25 mouse cellular contexts compared by ENCODE assay signal in genomic region chr19:5538786-5539185, GRCm38 (mm10). TPM values are rescaled to one million over a fixed set of nuclear protein-coding genes. Genes with fewer than 3 reads are reported as not detected.
A peak's percentile ranks its signal among the peaks of the same experiment; 100 is the strongest.
DNase-seq lines count a peak whose midpoint lies in the region; ATAC-seq lines count a peak whose summit lies in the region.
"Had no signal": no experiment of that assay in that cellular context is flagged by ENCODE, and none has a peak within 500 bp of the region (broad histone marks: within the 10 kb centered on the region; RNA-seq: fewer than 3 reads in every experiment).

No protein-coding gene starts in this region.

- H3K4me1 ChIP-seq in embryonic facial prominence, embryonic 13.5 days = 0 out of 2 replicates have a peak, but pooled peaks cover 5% of the 10 kb centered on the region
- no peaks in the 10 kb centered on the region for H3K4me1 ChIP-seq in embryonic facial prominence, embryonic 10.5 days
- no peaks in the 10 kb centered on the region for H3K4me1 ChIP-seq in midbrain, embryonic 14.5 days (ENCODE audit: control insufficient read depth, insufficient read depth, low read length)
- H3K4me1 ChIP-seq in midbrain, embryonic 13.5 days (replicated peaks) = no peaks in the 10 kb centered on the region
- no peaks in the 10 kb centered on the region for H3K4me1 ChIP-seq in stomach, embryonic 16.5 days (ENCODE audit: control insufficient read depth, insufficient read depth, low read length)
- H3K4me1 ChIP-seq: forebrain, embryonic 15.5 days; heart, embryonic 10.5 days; hindbrain, embryonic 12.5 days had no signal

- WGBS in embryonic facial prominence, embryonic 13.5 days = 54% methylated on average over 8 of the region's 8 CpGs
- WGBS in embryonic facial prominence, embryonic 10.5 days = 65% methylated on average over 8 of the region's 8 CpGs
- WGBS in midbrain, embryonic 14.5 days = 64% methylated on average over 8 of the region's 8 CpGs
- WGBS in midbrain, embryonic 13.5 days = 66% methylated on average over 8 of the region's 8 CpGs
- WGBS in stomach, embryonic 16.5 days = 77% methylated on average over 8 of the region's 8 CpGs

- ATAC-seq in embryonic facial prominence, embryonic 13.5 days (ENCODE audit: insufficient number of reproducible peaks, insufficient read depth, low FRiP score, low TSS enrichment, low read depth) = no peak
- no peak for ATAC-seq in midbrain, embryonic 14.5 days (ENCODE audit: low FRiP score, low TSS enrichment)
- ATAC-seq in midbrain, embryonic 13.5 days = no peak
- no peak for ATAC-seq in stomach, embryonic 16.5 days (ENCODE audit: insufficient read depth, low FRiP score)
- ATAC-seq: CD4-positive, CD25-positive, alpha-beta regulatory T cell, adult 4 months; forebrain, embryonic 15.5 days; hindbrain, embryonic 16.5 days; inflammation-experienced regulatory T-cells, adult 6 months had no signal

- no peak overlapping the region for H3K4me3 ChIP-seq in embryonic facial prominence, embryonic 13.5 days
- no peak overlapping the region for H3K4me3 ChIP-seq in embryonic facial prominence, embryonic 10.5 days
- no peak overlapping the region for H3K4me3 ChIP-seq in midbrain, embryonic 14.5 days (replicated peaks; ENCODE audit: low read depth, low read length)
- H3K4me3 ChIP-seq in midbrain, embryonic 13.5 days (replicated peaks) = no peak overlapping the region
- no peak overlapping the region for H3K4me3 ChIP-seq in stomach, embryonic 16.5 days (replicated peaks; ENCODE audit: low read length)
- H3K4me3 ChIP-seq: forebrain, embryonic 15.5 days; heart, embryonic 10.5 days; hindbrain, embryonic 12.5 days had no signal

- no peaks in the 10 kb centered on the region for H3K27me3 ChIP-seq in embryonic facial prominence, embryonic 13.5 days
- peaks cover 13% of the 10 kb centered on the region for H3K27me3 ChIP-seq in embryonic facial prominence, embryonic 10.5 days (replicated peaks; ENCODE audit: low read depth, poor library complexity, severe bottlenecking)
- H3K27me3 ChIP-seq in midbrain, embryonic 14.5 days (ENCODE audit: control insufficient read depth, insufficient read depth, low read length) = no peaks in the 10 kb centered on the region
- H3K27me3 ChIP-seq in midbrain, embryonic 13.5 days = no peaks in the 10 kb centered on the region
- H3K27me3 ChIP-seq in stomach, embryonic 16.5 days (ENCODE audit: control insufficient read depth, insufficient read depth, low read length) = no peaks in the 10 kb centered on the region
- H3K27me3 ChIP-seq: forebrain, embryonic 15.5 days had no signal

- no peak overlapping the region for H3K4me2 ChIP-seq in embryonic facial prominence, embryonic 13.5 days
- no peak overlapping the region for H3K4me2 ChIP-seq in midbrain, embryonic 14.5 days (ENCODE audit: low read length)
- no peak overlapping the region for H3K4me2 ChIP-seq in midbrain, embryonic 13.5 days (replicated peaks)
- H3K4me2 ChIP-seq in stomach, embryonic 16.5 days (ENCODE audit: low read depth, low read length) = no peak overlapping the region
- H3K4me2 ChIP-seq: forebrain, embryonic 15.5 days; hindbrain, embryonic 12.5 days had no signal

- 0 out of 2 replicates have a peak overlapping the region, but pooled peaks have one; percentile 28 for H3K9ac ChIP-seq in embryonic facial prominence, embryonic 13.5 days
- 0 out of 2 replicates have a peak overlapping the region, but pooled peaks have one; percentile 2 for H3K9ac ChIP-seq in midbrain, embryonic 14.5 days (replicated peaks; ENCODE audit: low read length)
- no peak overlapping the region for H3K9ac ChIP-seq in midbrain, embryonic 13.5 days (replicated peaks)
- H3K9ac ChIP-seq in stomach, embryonic 16.5 days (ENCODE audit: low read length) = 0 out of 2 replicates have a peak overlapping the region, but pooled peaks have one; percentile 13
- H3K9ac ChIP-seq: forebrain, embryonic 15.5 days; hindbrain, embryonic 12.5 days had no signal

- no peak for DNase-seq in embryonic facial prominence, embryonic 10.5 days (ENCODE audit: low spot score)
- DNase-seq in midbrain, embryonic 14.5 days = no peak
- no peak for DNase-seq in cerebellum, postnatal 25 days
- DNase-seq in heart, adult 8-10 months (ENCODE audit: low spot score) = no peak
- DNase-seq: adrenal gland, postnatal 10 days; B cell, adult 2 months; cerebellum, adult 11 months; cerebellum, adult 8-10 months; cerebellum, postnatal 14 days; gastrocnemius, postnatal 36 days; heart, adult 11 months; heart, postnatal 10 days; heart, postnatal 4 days had no signal

- H3K27ac ChIP-seq in embryonic facial prominence, embryonic 13.5 days = peak overlapping the region; percentile 7; the same call in 1 of the 2 replicates
- no peak overlapping the region for H3K27ac ChIP-seq in embryonic facial prominence, embryonic 10.5 days (replicated peaks)
- no peak overlapping the region for H3K27ac ChIP-seq in midbrain, embryonic 14.5 days (replicated peaks; ENCODE audit: low read depth, low read length)
- H3K27ac ChIP-seq in midbrain, embryonic 13.5 days = no peak overlapping the region
- H3K27ac ChIP-seq in stomach, embryonic 16.5 days (ENCODE audit: low read length) = peak overlapping the region; percentile 17; the same call in 1 of the 2 replicates
- H3K27ac ChIP-seq: forebrain, embryonic 15.5 days; heart, embryonic 10.5 days; hindbrain, embryonic 12.5 days had no signal

- H3K9me3 ChIP-seq in embryonic facial prominence, embryonic 13.5 days = no peaks in the 10 kb centered on the region
- H3K9me3 ChIP-seq in embryonic facial prominence, embryonic 10.5 days = no peaks in the 10 kb centered on the region
- no peaks in the 10 kb centered on the region for H3K9me3 ChIP-seq in midbrain, embryonic 14.5 days (ENCODE audit: control insufficient read depth, low read length)
- no peaks in the 10 kb centered on the region for H3K9me3 ChIP-seq in midbrain, embryonic 13.5 days
- no peaks in the 10 kb centered on the region for H3K9me3 ChIP-seq in stomach, embryonic 16.5 days (replicated peaks; ENCODE audit: control insufficient read depth, low read length)
- H3K9me3 ChIP-seq: forebrain, embryonic 15.5 days; heart, embryonic 10.5 days; hindbrain, embryonic 12.5 days had no signal

- H3K36me3 ChIP-seq in embryonic facial prominence, embryonic 13.5 days = no peaks in the 10 kb centered on the region
- no peaks in the 10 kb centered on the region for H3K36me3 ChIP-seq in embryonic facial prominence, embryonic 10.5 days (replicated peaks)
- no peaks in the 10 kb centered on the region for H3K36me3 ChIP-seq in midbrain, embryonic 14.5 days (ENCODE audit: control insufficient read depth, insufficient read depth, low read length)
- H3K36me3 ChIP-seq in midbrain, embryonic 13.5 days = no peaks in the 10 kb centered on the region
- H3K36me3 ChIP-seq in stomach, embryonic 16.5 days (ENCODE audit: control insufficient read depth, insufficient read depth, low read length) = no peaks in the 10 kb centered on the region
- H3K36me3 ChIP-seq: forebrain, embryonic 15.5 days; heart, embryonic 10.5 days; hindbrain, embryonic 12.5 days had no signal

RNA-seq across cellular contexts. Expression of gene Ovol1, which starts 21.7 kb away (rescaled TPM):
- polyA plus RNA-seq in embryonic facial prominence, embryonic 13.5 days (2015; fragmentation: Nextera tagmentation; extraction: Ambion mirVana) = 5.8 and 6.4 TPM in 2 replicates
- 0.83 and 1.3 TPM in 2 replicates for polyA plus RNA-seq in embryonic facial prominence, embryonic 10.5 days (2016; fragmentation: Nextera tagmentation; extraction: Ambion mirVana)
- polyA plus RNA-seq in midbrain, embryonic 14.5 days (2014; fragmentation: Nextera tagmentation; extraction: Ambion mirVana) = not detected in 2 replicates
- 0.14 TPM in 1 of 2 replicates, not detected in the other for polyA plus RNA-seq in midbrain, embryonic 13.5 days (2015; fragmentation: Nextera tagmentation; extraction: Ambion mirVana)
- 21.5 and 29.5 TPM in 2 replicates for polyA plus RNA-seq in stomach, embryonic 16.5 days (2015; fragmentation: Nextera tagmentation; extraction: Ambion mirVana)
- total RNA-seq in heart, adult 8-10 months (2022) = not detected
- total RNA-seq: adrenal gland, postnatal 10 days; gastrocnemius, adult 8-10 months; gastrocnemius, postnatal 36 days; heart, postnatal 10 days; heart, postnatal 4 days had no signal
- polyA plus RNA-seq: CD4-positive, CD25-positive, alpha-beta regulatory T cell, adult 4 months; forebrain, embryonic 15.5 days; heart, embryonic 14.5 days; inflammation-experienced regulatory T-cells, adult 6 months had no signal

RNA-seq across cellular contexts. Expression of gene Snx32, which starts 28.4 kb away (rescaled TPM):
- 9.7 and 11.7 TPM in 2 replicates for polyA plus RNA-seq in embryonic facial prominence, embryonic 13.5 days (2015; fragmentation: Nextera tagmentation; extraction: Ambion mirVana)
- polyA plus RNA-seq in embryonic facial prominence, embryonic 10.5 days (2016; fragmentation: Nextera tagmentation; extraction: Ambion mirVana) = 6.3 and 8.4 TPM in 2 replicates
- 89.8 and 98.4 TPM in 2 replicates for polyA plus RNA-seq in midbrain, embryonic 14.5 days (2014; fragmentation: Nextera tagmentation; extraction: Ambion mirVana)
- 70.4 and 73.6 TPM in 2 replicates for polyA plus RNA-seq in midbrain, embryonic 13.5 days (2015; fragmentation: Nextera tagmentation; extraction: Ambion mirVana)
- polyA plus RNA-seq in stomach, embryonic 16.5 days (2015; fragmentation: Nextera tagmentation; extraction: Ambion mirVana) = 9.5 and 10.8 TPM in 2 replicates
- total RNA-seq in heart, adult 8-10 months (2022) = 1 to 10 TPM; 3.7 to 6.5 (median 6.0) TPM

RNA-seq across cellular contexts. Expression of gene Ap5b1, which starts 29.0 kb away (rescaled TPM):
- 3.1 and 3.3 TPM in 2 replicates for polyA plus RNA-seq in embryonic facial prominence, embryonic 13.5 days (2015; fragmentation: Nextera tagmentation; extraction: Ambion mirVana)
- polyA plus RNA-seq in embryonic facial prominence, embryonic 10.5 days (2016; fragmentation: Nextera tagmentation; extraction: Ambion mirVana) = 2.1 and 2.6 TPM in 2 replicates
- 1.6 and 2.8 TPM in 2 replicates for polyA plus RNA-seq in midbrain, embryonic 14.5 days (2014; fragmentation: Nextera tagmentation; extraction: Ambion mirVana)
- polyA plus RNA-seq in midbrain, embryonic 13.5 days (2015; fragmentation: Nextera tagmentation; extraction: Ambion mirVana) = 2.0 and 2.3 TPM in 2 replicates
- polyA plus RNA-seq in stomach, embryonic 16.5 days (2015; fragmentation: Nextera tagmentation; extraction: Ambion mirVana) = 7.4 and 7.8 TPM in 2 replicates
- 1 to 10 TPM; 2.3 to 3.2 (median 2.7) TPM for total RNA-seq in heart, adult 8-10 months (2022)

RNA-seq across cellular contexts. Expression of gene 1700020D05Rik, which starts 35.2 kb away (rescaled TPM):
- not detected in 2 replicates for polyA plus RNA-seq in embryonic facial prominence, embryonic 13.5 days (2015; fragmentation: Nextera tagmentation; extraction: Ambion mirVana)
- not detected in 2 replicates for polyA plus RNA-seq in embryonic facial prominence, embryonic 10.5 days (2016; fragmentation: Nextera tagmentation; extraction: Ambion mirVana)
- polyA plus RNA-seq in midbrain, embryonic 14.5 days (2014; fragmentation: Nextera tagmentation; extraction: Ambion mirVana) = 0.36 TPM in 2 replicates
- 0.26 and 0.27 TPM in 2 replicates for polyA plus RNA-seq in midbrain, embryonic 13.5 days (2015; fragmentation: Nextera tagmentation; extraction: Ambion mirVana)
- polyA plus RNA-seq in stomach, embryonic 16.5 days (2015; fragmentation: Nextera tagmentation; extraction: Ambion mirVana) = 0.13 TPM in 1 of 2 replicates, not detected in the other
- total RNA-seq in heart, adult 8-10 months (2022) = 1 to 10 TPM in 1 of 4 experiments, under 1 TPM in 3; 0.52 to 1.4 (median 0.81) TPM
- polyA plus RNA-seq: CD4-positive, CD25-positive, alpha-beta regulatory T cell, adult 4 months; forebrain, embryonic 11.5 days had no signal

RNA-seq across cellular contexts. Expression of gene Cfl1, which starts 48.5 kb away (rescaled TPM):
- 2,535 and 2,700 TPM in 2 replicates for polyA plus RNA-seq in embryonic facial prominence, embryonic 13.5 days (2015; fragmentation: Nextera tagmentation; extraction: Ambion mirVana)
- polyA plus RNA-seq in embryonic facial prominence, embryonic 10.5 days (2016; fragmentation: Nextera tagmentation; extraction: Ambion mirVana) = 3,028 and 3,069 TPM in 2 replicates
- polyA plus RNA-seq in midbrain, embryonic 14.5 days (2014; fragmentation: Nextera tagmentation; extraction: Ambion mirVana) = 4,021 and 4,124 TPM in 2 replicates
- 3,599 and 3,660 TPM in 2 replicates for polyA plus RNA-seq in midbrain, embryonic 13.5 days (2015; fragmentation: Nextera tagmentation; extraction: Ambion mirVana)
- polyA plus RNA-seq in stomach, embryonic 16.5 days (2015; fragmentation: Nextera tagmentation; extraction: Ambion mirVana) = 2,233 and 2,288 TPM in 2 replicates
- 100 to 1,000 TPM; 142 to 201 (median 170) TPM for total RNA-seq in heart, adult 8-10 months (2022)

Comparison
In these comparisons a context has a peak if more than half of its experiments do, and no peak if none do; other contexts are left out.
1. H3K27ac ChIP-seq: peak in embryonic facial prominence, embryonic 13.5 days (single experiment) and stomach, embryonic 16.5 days (single experiment); none in embryonic facial prominence, embryonic 10.5 days (single experiment), midbrain, embryonic 14.5 days (single experiment) and midbrain, embryonic 13.5 days (single experiment).